Mouse (Mus musculus): ENCODE data around the gene Fat3.

Fat3 gene

DNA sequence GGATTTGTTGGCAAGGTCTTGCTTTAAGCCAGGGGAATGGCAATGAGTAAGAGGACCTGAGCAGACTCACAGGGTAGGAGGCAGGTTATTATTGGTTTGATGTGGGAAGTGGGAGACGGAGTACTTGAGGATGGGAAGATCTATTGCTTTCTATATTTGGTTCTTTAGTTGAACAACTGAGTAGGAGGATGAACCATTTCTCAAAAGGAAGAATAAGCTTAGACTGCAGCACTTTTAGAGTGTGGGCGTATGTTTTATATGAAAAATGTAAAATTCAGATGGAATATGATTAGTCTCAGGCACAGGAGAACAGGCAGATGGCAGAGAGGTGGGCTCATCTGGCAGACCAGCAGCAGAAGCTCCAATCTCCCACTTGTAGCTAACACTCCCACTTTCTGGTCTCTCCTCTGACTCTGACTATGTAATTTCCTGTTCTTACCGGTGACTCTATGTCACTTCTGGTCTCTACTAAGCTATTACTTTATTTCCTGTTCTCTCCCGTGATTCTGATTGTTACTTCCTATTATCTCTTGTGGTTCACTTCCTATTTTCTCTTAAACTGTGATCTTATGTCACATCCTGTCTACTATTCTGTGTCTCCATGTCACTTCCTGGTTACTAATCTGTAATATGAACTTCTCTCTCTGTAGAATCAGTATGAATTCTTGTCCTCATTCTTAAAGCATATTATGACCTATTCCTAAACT, 387.0 kb downstream of the Fat3 start:
- DNase-seq: peak; percentile 76

DNA sequence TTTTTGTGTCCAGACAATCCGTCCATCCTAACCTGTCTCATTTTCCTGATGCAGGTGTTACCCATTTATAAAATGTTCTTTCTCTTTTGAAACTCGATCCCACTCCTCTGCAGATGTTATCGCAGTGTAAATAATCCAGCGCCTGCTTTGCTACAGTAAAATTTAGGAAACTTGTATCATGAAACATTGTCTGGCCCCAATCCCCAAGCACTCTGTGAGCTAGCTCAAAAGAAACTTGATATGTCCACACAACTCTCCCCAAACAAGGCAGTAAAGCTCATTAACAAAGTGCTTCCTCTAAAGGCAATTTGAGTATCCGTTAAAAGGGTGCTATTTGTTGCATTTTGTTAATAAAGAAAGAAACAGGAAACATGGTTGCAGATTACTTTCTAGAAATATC, 393.2 kb downstream of the Fat3 start:
- no peak for DNase-seq

DNA sequence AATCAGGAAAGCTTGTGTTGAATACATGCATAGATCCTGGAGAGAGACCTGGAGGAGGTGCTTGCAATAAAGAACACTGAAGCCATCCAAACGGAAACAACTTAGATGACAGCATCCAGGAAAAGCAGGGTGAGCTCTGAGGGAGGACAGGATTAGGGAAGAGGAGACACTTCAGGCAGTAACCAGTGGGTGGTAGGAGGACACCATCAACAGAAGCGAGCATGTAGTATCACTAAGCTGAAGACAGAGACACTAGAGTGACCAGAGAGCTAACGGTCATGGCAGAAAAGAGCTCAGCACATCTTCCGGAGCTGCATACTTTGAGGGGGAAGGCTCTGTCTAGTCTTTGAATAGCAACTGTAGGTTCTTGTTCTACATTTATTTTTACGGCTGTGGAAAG, 393.7 kb downstream of the Fat3 start:
- DNase-seq: no peak

DNA sequence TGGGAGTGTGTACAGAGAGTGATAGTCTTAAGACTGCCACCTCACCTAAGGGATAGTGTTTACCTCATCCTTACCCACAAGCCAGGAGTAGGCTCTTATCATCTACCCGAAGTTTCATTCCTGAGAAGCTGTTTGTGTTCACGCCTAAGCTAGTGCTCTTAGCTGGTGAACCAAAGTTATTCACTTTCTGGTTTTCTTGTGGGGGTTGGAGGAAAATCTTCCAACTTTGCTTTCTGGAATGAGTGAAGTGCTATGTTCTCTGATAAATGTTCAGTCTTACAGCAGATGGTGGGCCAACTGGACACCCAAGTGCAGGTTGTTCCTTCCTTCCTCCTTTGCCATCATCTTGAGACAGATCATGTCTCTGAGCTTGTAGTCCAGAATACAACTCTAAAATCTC, 402.5 kb downstream of the Fat3 start:
- DNase-seq: no peak

DNA sequence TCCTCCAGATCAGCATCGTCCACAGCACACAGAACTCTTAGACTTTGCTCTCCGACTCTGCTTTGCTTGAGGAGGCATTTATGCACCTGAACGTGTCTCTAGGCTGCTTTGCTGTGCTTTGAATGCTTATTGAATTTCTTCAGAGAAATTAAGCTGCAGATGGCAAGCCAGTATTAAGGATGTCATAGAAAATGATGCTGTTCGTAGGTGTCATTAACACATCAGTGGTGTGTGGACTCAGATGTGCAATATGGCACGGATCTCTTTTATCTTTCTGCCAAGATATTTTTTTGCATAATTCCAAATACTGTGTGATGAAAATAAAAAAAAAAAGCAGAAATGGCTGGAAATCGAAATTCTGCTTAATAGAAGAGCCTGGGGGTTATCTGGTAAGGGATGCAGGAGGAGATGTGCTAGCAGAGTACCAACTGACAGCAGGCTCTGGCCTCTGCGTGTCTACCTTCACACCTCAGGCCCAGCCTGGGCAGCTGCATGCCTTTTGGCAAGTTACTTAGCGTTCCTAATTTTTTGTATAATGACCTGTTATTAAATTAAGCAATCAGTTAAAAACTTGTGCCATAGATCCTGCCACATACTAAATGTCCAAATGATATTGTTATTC, 407.9 kb downstream of the Fat3 start:
- no peak for DNase-seq

DNA sequence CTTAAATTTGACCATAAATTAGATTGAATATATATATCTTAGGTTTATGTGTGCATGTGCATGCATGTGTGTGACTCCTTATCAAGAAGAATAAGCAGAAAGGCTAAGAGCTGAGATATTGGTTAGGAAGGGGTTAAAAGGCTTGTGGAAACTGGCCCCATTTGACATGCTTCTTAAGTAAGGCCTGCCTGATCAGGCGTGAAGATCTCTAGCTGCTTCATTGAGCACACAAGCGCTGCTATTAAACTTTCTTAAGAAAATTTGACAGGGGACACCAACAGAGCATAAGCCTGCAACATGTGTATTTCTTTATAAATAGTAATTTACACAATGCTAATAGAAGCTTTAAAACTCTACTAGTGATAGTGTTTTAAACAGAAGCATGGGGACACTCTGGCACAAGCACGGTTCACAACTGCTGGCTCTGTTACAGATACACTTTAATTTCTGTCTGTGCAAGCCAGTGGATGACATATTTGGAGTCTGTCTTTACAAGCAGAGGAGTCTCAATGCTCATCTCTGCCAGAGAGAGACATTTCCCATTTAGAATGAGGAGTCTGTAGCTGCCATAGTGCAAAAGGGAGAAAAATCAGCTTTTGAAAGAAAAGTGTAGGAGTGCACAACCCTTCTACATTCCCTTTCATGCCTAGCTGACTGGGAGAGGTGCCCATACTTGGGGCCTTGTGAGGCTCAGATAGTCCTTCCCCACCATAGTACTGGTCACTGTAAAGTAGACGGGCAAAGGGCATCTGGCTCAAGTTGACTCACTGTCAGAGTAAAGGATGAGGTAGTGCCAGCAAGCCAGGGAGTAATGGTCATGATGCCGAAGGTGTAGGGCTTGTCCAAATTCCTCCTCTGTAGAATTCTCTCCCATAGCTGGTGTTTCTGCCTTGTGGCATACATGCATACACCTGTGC, 408.8 kb downstream of the Fat3 start:
- no peak for DNase-seq

DNA sequence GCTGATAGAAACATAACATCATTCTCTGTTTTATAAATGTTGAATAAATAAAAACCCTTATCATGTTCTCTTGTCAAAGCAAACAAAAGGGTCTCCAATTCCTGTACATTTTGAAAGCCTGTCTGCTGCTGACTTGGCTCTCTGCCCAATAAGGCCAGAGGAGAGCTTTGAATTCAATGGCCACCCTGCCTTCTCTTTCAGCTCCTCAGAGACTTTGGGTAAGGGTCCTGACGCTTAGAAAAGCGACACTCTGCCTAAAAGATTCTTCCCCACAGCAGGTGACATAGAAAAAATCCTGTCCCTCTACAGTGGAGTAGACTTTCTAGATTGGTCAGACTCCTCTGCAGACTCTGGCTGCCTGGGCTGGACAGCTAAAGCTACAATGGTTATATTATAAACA, 421.8 kb downstream of the Fat3 start:
- no peak for DNase-seq

DNA sequence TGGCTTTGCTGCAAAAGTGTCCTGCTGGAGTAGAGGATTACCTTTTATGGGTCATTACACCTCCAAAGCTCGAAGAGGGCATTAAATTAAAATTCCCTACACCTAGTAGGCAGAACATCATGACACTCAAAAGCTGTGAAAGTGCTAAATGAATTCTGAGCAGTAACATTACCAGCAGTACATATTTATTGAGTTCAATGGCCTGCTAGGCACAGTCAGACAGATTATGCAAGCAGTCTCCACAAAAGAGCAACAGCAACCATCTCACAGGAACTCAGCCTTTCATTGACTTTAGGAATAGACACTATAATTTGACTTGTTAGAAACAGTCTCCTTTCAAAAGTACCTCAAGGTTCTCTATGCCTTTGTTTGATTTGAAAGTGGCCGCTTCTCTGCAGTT, 426.4 kb downstream of the Fat3 start:
- DNase-seq: no peak

DNA sequence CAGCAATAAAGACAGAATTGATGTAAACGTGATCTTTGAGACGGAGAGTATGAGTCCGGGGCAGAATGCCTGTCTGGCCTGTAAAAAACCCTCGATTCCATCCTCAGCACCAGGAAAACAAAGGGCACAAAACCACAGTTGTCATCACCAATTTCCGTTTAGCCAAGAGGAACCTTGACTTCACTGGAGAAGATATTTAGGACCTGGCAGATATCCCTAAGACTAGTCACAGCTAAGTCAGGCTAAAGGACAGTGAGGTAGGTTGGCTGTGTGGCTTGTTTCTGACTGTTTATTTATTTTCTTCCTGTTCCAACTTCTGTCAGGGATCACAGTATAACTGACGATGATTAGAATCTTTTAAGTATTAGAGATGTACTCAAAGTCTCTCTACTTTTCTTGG, 427.0 kb downstream of the Fat3 start:
- DNase-seq: no peak

DNA sequence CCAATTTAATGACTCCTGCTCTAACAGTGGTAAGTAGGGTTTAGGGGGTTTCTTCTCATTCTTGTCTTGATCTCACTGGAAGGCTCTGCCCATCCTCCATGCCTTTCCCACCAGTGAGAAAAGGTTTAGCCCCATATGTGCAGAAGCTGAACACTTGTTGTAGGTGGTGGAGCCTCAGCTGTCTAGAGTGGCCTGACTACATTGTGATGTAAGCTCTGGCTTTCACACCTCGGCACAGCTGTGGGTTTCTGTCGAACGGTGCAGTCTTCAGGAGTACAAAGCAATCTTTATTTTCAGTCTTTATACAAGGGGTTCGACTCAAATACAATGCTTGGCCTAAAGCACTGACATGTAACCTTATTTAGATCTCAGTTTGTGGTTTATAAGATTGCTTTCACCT, 437.6 kb downstream of the Fat3 start:
- DNase-seq: no peak

DNA sequence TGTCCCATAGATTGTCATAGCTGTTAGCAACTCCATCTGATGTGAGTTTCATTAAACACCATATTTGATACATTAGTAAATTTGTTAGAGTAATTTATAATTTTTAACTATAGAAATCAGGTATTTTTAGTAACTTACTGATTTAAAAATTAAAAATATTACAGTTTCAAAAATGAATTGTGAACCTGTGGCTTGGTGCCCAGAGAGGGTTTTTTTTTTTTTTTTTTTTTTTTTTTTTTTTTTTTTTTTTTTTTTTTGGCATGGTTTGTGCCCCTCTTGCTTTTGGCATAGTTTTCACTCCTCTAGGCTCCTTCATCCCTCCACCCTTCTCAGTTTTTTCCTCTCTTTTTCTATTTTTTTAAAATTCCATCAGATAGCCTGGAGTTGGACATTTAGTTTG, 438.6 kb downstream of the Fat3 start:
- DNase-seq: no peak

DNA sequence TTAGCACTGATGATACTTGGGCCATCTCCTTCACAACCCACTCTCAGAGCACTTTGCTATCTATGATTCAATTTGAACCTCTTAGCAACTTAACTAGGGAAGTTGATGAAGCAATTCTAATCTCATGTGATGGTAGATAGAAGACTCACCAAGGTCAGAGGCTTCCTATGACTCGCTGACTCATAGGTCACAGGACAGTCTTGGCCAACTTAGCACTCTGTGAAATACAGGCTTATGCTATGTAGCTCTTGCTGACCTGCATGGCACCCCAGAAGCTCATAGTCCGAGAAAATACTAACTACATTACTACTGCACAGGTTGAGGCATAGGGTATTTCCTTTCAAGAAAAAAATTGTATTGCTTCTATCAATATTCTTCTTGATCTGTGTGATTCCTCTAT, 454.4 kb downstream of the Fat3 start:
- DNase-seq: no peak

DNA sequence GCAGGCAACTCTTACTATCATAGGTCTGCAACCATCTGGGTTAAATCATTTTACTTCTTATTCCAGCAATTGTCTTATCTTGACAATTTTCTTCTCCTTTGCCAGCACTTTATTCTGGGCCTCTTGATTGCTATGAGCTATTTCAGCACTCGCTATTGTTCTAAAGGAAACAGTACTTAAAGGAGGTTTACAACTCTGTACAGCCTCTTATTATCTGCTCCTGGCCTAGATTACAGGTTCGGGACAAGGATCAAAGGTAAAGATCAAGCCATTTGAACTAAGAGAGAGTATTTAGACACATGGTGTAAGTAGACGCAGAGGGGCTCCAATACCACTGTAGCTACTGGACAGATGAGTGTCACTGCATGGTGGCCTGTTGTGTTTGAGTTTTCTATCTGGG, 463.7 kb downstream of the Fat3 start:
- no peak for DNase-seq

DNA sequence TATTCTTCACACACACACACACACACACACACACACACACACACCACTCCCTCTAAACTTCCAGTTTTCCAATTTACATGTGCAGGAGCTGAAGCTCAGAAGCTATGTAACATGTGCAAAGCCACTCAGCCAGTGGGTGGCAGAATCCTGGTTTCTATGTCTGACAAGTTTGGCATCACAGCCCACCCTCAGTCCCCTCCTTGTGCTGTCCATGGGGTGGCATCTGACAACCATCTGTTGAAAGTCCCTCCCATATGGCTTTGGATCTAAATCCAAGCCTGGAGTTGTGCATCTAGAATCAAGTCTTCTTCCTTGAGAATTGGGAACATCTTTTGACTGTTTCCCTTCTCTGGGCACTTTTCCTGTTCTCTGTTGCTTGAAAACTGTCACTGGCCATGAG, 464.7 kb downstream of the Fat3 start:
- DNase-seq: peak; percentile 31

DNA sequence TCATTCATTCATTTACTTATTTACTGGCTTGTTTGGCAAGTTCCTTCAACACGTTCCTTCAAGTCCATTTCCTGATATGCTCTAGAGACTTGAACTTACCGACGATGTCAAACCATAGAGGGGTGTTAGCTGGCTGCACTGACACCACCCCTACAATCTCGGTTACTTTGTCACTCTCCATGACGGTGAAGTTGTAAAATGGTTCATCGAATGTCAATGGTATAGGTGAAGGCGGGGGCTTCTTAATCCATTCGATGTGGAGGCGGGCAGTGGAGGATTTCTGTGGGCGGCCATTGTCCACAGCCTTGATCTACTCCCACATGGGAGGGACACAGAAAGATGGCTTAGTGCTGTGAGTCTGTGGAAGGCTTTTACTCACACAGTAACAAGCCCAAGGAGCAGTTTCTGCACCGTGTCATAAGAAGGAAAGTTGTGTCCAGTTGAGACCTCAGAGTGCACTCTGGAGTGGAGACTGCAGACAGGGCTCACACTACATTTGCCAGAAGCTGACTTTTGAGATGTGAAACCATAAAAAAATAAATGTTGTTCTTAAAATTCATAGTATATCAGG, 471.3 kb downstream of the Fat3 start:
- no peak for DNase-seq

DNA sequence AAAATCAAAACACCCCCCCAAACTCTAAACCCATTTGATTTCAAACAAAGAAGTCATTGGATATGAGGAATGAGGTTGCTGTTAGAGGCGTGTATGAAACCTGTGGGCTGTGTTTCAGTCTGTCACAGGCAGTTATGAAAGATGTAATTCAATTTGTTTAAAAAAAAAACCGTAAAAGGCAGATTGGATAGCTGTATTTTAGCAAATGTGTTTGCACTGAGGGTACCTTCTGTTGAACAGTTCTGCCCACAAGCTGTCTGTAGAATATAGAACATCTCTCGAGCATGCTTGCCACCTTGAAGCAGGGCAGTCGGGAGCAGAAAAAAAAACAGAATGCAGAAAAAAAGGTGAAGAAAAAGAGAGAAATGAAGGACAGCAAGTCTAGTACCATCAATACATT, 472.0 kb downstream of the Fat3 start:
- DNase-seq: no peak

DNA sequence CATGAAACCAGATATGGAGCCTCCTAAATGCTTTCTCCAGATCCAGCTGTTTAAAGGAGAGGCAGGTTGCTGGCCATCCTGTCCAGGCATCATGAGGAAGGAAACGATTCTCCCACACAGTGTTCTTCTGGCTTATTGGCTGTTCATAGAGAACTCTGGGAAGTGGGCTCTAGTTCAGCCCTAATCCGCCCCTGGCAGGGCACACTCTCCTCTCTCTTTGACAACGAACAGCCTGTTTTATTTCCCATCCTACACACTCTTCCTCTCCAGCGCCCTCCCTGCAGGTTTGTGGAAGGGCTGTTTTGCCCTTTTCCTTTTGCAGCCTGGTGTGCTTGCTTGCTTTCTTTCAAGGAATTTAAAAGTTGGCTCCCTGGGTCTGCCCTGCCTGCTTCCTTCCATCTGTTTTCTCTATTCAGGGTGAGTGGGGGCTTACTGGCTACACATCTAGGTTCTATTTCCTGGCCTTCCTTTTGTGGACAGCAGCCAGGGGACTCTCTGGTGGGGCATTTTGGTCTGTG, 472.6 kb downstream of the Fat3 start:
- DNase-seq: peak; percentile 38

DNA sequence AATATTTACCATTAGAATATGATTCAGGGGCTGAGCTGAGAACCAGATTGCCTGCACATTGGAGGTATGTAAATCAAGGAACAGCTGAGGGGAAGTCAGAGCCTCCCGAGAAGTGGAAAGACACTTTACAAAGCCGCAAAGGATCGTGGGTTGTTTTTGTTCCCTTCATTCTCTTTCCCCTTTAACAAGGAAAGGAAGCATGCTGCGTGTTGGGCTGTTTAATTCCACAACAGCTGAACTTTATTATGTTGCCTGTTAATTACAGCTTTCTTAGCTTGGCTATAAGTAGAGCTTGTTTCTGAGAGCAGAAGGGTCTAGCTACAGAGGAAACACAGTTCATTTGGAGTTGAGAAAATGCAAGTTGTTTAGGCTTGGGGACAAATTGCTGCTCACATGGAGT, 475.0 kb downstream of the Fat3 start:
- no peak for DNase-seq

DNA sequence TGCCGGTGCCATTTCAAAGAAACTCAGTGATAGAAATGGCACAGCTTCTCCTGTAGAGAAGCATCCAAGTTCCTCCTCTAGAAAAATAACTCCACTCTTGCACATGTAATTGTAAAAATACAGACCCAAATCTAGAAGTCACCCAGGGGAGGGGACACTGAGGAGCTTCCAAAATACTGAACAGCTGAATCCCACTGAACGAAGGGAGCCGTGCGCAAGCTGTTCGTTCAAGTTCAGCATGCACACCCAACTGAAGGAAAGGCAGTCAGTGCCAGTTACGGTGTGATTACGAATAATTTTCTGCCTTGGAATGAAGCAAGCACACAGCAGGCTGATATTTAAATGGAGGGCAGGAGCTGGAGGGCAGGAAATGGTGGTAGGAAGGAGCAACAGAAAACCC, 476.4 kb downstream of the Fat3 start:
- no peak for DNase-seq

DNA sequence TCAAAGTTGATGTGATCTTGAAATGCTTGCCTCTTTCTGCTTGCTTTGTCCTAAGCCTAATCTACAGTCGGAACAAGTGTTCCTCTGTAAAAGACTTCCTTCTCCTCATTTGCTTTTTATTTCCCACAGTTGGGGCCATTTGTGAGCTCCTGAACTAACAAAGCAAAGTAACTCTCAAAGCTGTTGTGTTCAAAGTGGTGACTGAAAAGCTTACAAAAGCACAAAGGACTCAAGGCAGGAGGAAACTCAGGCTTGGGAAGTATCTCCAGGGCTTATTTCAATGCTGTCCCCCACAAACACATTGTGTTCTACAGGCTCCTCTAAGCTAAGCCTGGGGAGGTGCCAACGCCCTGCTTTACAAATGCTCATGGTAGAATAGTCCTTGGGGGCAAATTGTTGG, 487.0 kb downstream of the Fat3 start:
- DNase-seq: no peak

DNA sequence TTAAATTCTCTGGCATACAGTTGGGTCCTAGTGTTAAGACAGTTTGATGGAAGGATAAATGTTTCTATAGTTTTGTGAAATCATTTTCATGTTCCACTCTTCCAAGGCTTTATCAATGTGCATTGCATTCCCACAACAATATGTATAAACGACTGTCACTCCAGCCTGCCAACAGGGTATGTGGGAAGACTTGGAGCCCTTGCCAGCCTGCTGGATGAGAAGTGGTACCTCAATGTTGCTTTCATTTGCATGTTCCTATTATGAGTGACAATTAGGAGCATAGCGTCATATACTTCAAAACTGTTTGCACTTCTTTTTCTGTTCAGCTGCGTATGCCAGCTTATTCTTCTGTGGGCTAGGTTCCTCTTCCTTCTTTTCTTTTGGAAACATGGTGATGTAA, 489.7 kb downstream of the Fat3 start:
- no peak for DNase-seq

DNA sequence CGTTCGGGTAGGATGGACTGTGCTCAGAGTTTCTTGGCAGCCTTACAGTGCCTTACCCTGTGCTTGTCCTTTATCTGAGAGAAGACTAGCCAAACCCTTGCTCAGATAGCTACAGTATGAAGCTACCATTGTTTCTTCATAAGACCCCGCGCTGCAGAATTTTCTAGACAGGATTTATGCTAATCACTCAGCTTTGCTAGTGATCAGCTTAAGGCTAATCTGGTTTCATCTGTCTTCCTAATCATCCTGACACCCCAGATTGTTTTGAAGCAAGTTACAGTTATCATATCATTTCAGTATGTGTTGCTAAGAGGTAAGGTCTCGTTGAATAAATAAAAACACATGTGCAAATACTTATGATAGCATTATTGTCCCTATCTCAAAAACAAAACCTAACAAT, 493.6 kb downstream of the Fat3 start:
- no peak for DNase-seq

DNA sequence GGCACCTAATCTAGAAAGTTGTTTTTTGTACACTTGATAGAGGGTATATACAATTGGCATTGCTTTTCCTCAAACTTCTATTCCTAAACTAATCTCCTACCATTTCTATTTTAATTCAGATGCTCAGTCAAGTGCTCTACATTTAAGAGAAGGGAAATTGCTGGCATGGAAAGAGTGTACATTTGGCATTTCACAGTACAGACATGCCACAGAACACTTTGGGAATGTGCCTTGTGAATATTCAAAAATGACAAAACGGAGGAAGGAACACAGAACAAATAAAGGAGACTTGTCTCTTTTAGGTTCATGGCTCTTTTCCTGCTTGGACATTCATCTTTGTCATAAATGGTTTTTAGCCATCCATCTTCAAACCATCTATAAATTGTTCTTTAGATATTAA, 498.1 kb downstream of the Fat3 start:
- no peak for DNase-seq

DNA sequence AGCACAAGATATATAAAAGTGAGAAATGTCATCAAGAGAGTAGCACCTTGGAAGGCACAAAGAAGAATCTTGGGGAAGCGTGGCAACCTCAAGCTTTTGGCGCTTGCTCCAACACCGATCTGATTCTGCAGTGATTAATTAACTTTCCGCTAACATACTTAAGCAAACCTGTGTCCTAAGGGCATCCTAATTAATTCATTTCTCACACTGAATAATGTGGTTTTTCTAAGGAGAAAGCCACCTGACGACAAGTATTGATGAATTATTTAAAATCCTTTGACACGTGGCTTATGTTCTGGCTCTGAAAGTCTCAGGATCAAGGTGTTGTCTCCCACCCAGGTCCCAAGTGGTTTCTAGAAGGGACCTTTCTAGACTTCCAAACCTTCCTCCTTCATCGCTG, 506.3 kb downstream of the Fat3 start:
- DNase-seq: no peak

Measured in right cerebral cortex, postnatal 25 days (tissue).